Mouse (Mus musculus): ENCODE results near the gene Itch. TPM values are rescaled to one million over a fixed set of nuclear protein-coding genes. Genes with fewer than 3 reads are reported as not detected.

Gene Itch
- polyA plus RNA-seq, 1 experiment from 2014 or later, result 66.3 TPM

DNA sequence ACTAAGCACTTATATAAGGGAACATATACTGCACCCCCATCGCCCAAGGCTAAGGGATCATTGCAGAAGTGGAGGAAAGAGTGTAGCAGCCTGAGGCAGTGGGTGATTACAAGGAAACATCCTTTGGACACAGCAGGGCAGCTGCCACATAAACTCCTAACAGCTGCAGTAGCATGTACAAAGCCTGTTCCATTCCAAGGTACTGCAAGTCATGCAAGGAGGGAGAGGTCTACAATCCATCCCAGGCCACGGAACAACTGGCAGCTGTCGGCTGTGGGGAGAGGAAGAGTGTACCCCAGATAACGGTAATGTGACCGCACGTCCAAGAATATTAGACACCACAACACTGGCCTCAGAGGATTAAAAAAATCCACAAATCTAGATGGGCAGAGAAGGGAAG lies 132.2 kb downstream of the Itch start:
- Histone ChIP-seq H3K9me3 (no peaks in the 10 kb centered on the region), H3K9ac (no peak overlapping the region), H3K27ac (no peak overlapping the region), H3K4me1 (no peaks in the 10 kb centered on the region), H3K4me2 (no peak overlapping the region), H3K36me3 (no peaks in the 10 kb centered on the region), H3K27me3 (no peaks in the 10 kb centered on the region), H3K4me3 (no peak overlapping the region)
- WGBS, result 85% methylated on average over 6 of the region's 6 CpGs
- no peak for ATAC-seq (ENCODE audit: insufficient number of reproducible peaks, insufficient read depth, low FRiP score, low TSS enrichment, low read depth)

DNA sequence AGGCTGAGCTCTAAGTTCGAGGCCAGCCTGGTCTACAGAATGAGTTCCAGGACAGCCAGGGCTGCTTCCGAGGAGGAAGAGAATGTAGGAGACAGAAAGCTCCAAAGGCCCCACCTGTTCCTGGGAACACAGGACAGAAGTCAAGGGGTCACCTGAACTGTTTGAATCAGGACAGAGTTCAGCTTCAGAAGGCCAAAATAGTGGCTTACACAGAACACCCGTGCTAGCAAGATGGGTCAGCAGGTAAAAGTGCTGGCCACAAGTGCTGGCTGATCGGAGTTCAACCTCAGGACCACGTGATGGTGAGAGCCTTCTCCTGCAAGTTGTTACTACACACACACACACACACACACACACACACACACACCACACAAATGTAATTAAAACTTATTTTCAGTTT lies 133.6 kb downstream of the Itch start:
- Histone ChIP-seq H3K36me3 (no peaks in the 10 kb centered on the region), H3K4me1 (no peaks in the 10 kb centered on the region), H3K4me2 (no peak overlapping the region), H3K9me3 (no peaks in the 10 kb centered on the region), H3K27me3 (no peaks in the 10 kb centered on the region), H3K27ac (no peak overlapping the region), H3K9ac (no peak overlapping the region), H3K4me3 (no peak overlapping the region)
- WGBS, result 86% methylated on average over 5 of the region's 5 CpGs
- no peak for ATAC-seq (ENCODE audit: insufficient number of reproducible peaks, insufficient read depth, low FRiP score, low TSS enrichment, low read depth)

DNA sequence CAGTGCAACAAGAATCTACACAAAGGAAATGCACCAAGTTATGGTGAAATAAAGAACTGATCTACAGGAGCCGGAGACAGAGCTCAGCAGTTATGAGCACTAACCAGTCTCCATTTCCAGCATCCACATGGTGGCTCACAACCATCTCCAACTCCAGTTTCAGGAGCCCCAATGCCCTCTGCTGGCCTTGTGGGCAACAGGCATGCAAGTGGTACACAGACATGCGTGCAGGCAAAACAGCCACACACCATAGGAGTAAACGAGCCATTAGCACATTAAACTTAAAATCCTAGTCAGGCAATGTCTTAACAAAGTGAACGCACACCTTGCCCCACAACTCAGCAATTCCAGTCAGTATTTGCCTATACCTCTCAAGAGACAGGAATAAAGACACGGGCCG lies 138.6 kb downstream of the Itch start:
- H3K36me3 ChIP-seq, result no peaks in the 10 kb centered on the region
- no peaks in the 10 kb centered on the region for H3K9me3 ChIP-seq
- no peak overlapping the region for H3K4me2 ChIP-seq
- WGBS, result 85% methylated on average over 6 of the region's 6 CpGs
- H3K4me3 ChIP-seq, result no peak overlapping the region
- no peak overlapping the region for H3K27ac ChIP-seq
- peaks cover 7% of the 10 kb centered on the region for H3K4me1 ChIP-seq
- no peaks in the 10 kb centered on the region for H3K27me3 ChIP-seq
- H3K9ac ChIP-seq, result no peak overlapping the region
- ATAC-seq (ENCODE audit: insufficient number of reproducible peaks, insufficient read depth, low FRiP score, low TSS enrichment, low read depth), result no peak

DNA sequence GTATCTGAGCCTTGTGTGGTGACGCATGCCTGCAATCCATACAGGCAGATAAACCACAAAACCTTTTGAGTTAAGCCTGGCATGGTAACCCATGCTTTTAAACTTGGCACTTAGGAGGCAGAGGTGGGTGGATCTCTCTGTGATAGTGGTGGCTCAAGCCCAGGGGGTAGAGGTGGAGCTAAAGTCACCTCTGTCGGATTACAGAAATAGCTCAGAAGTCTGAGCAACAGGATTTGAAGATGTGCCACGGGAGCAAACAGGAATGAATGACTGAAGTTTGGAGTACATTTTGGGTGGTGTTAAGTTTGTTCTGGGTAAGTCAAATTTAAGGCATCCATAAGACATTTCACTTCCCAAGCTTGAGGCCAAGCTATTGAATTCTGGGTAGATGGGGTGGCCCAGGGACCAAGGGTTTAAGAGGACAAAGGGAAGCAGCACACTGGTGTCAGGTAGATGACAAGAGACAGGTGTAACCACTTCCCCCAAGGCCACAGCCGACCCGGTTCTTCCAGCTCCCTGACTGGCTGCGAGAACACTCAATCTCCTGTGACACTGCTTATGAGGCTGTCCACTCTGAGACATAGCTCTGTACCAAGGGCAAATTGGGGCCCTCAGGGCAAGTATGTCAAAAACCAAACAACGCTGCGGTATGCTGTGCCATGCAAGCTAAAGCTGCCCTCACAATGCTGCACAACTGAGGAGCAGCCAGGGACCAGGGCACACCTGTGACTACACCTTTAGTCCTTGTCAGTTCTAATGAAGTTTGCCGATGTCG lies 139.3 kb downstream of the Itch start:
- Histone ChIP-seq H3K27ac (no peak overlapping the region), H3K9me3 (no peaks in the 10 kb centered on the region), H3K4me3 (no peak overlapping the region), H3K4me1 (peaks cover 13% of the 10 kb centered on the region), H3K27me3 (no peaks in the 10 kb centered on the region), H3K4me2 (no peak overlapping the region), H3K9ac (no peak overlapping the region), H3K36me3 (0 out of 2 replicates have a peak, but pooled peaks cover 3% of the 10 kb centered on the region)
- no peak for ATAC-seq (ENCODE audit: insufficient number of reproducible peaks, insufficient read depth, low FRiP score, low TSS enrichment, low read depth)
- 61% methylated on average over 10 of the region's 10 CpGs for WGBS

DNA sequence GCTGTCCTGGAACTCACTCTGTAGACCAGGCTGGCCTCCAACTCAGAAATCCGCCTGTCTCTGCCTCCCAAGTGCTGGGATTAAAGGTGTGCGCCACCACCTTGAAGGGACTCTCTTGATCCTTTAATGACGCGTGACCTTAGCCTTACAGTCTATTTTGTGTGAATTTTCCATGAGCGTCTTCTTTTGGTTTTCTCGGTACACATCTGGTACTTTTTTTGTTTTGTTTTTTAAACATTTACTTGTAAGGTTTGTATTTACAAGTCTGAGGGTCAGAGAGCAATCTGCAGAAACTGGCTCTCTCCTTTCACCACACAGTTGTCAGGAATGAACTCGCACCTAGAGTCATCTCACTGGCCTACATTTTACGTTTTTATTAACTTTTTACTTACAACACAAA lies 140.3 kb downstream of the Itch start:
- Histone ChIP-seq H3K4me3 (no peak overlapping the region), H3K27ac (no peak overlapping the region), H3K9me3 (no peaks in the 10 kb centered on the region), H3K36me3 (peaks cover 13% of the 10 kb centered on the region), H3K4me2 (no peak overlapping the region), H3K27me3 (no peaks in the 10 kb centered on the region), H3K9ac (no peak overlapping the region), H3K4me1 (peaks cover 13% of the 10 kb centered on the region)
- 88% methylated on average over 8 of the region's 8 CpGs for WGBS
- no peak for ATAC-seq (ENCODE audit: insufficient number of reproducible peaks, insufficient read depth, low FRiP score, low TSS enrichment, low read depth)

DNA sequence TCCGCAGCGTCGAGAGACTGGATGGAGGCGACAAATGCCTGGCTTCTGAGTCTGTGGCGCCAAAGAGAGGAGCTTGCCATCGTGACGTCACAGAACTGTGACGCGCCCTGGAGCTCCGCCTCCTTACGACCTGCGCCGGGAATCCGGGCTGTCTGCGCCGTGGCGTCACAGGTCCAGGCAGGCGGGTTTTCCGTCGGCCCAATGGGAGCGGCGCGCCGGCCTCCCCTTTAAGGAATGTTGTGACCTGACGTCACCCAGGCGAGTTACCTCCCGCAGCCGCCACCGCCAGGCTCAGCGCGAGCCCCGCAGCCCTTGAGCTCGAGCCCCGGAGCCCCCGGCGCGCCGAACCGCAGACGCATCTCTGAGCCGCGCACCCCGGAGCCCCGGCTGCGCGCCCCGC lies 142.9 kb downstream of the Itch start, which contains the start of gene Map1lc3a:
Gene Map1lc3a (plus strand): TSS at position 103 of the 400 bp plus-strand sequence.
- Histone ChIP-seq H3K4me2 (peak within 1 kb of the TSS; percentile 67), H3K4me3 (peak within 1 kb of the TSS; percentile 94), H3K4me1 (peaks cover 19% of the 10 kb centered on the region), H3K36me3 (peaks cover 28% of the 10 kb centered on the region), H3K9me3 (no peaks in the 10 kb centered on the region), H3K27ac (peak within 1 kb of the TSS; percentile 87), H3K9ac (peak within 1 kb of the TSS; percentile 93), H3K27me3 (no peaks in the 10 kb centered on the region)
- ATAC-seq (ENCODE audit: insufficient number of reproducible peaks, insufficient read depth, low FRiP score, low TSS enrichment, low read depth), result peak; percentile 88
- under 1% methylated on average over 47 of the region's 47 CpGs for WGBS

Other genes starting within 250 kb of the Itch start
- gene Eif2s2, start 240.6 kb upstream of the Itch start, polyA plus RNA-seq (2015; fragmentation: Nextera tagmentation; extraction: Ambion mirVana), result 138 and 143 TPM in 2 replicates
- gene Gm14226, start 115.2 kb upstream of the Itch start, polyA plus RNA-seq (2015; fragmentation: Nextera tagmentation; extraction: Ambion mirVana), result 11.8 and 13.1 TPM in 2 replicates
- 68.1 and 80.8 TPM in 2 replicates for gene Ahcy, start 59.0 kb upstream of the Itch start, polyA plus RNA-seq (2015; fragmentation: Nextera tagmentation; extraction: Ambion mirVana)
- gene Dynlrb1, start 103.0 kb downstream of the Itch start, polyA plus RNA-seq (2015; fragmentation: Nextera tagmentation; extraction: Ambion mirVana), result 507 and 521 TPM in 2 replicates
- 212 and 239 TPM in 2 replicates for gene Map1lc3a, start 142.8 kb downstream of the Itch start, polyA plus RNA-seq (2015; fragmentation: Nextera tagmentation; extraction: Ambion mirVana)
- gene Pigu, start 223.9 kb downstream of the Itch start, polyA plus RNA-seq (2015; fragmentation: Nextera tagmentation; extraction: Ambion mirVana), result 48.0 and 49.1 TPM in 2 replicates
- 18.0 and 20.0 TPM in 2 replicates for gene Trp53inp2, start 247.6 kb downstream of the Itch start, polyA plus RNA-seq (2015; fragmentation: Nextera tagmentation; extraction: Ambion mirVana)

All from embryonic facial prominence, embryonic 13.5 days (tissue).